Mouse (Mus musculus): ENCODE results near the gene Ogfrl1. TPM values are rescaled to one million over a fixed set of nuclear protein-coding genes. Genes with fewer than 3 reads are reported as not detected.
"Not testable (repeated sequence)": the region's sequence is repeated elsewhere in the genome, so short reads cannot be mapped to it uniquely, and the experiment has no call there.

Ogfrl1 gene
- polyA plus RNA-seq (2015; fragmentation: Nextera tagmentation; extraction: Ambion mirVana): 11.8 and 14.4 TPM in 2 replicates

GRCm38 (mm10) chr1:23397623-23398022, at the start of gene Ogfrl1:
Ogfrl1 (minus strand) TSS chr1:23397772.
- Histone ChIP-seq H3K27ac (no peak within 1 kb of the TSS), H3K9ac (no peak within 1 kb of the TSS), H3K4me2 (no peak within 1 kb of the TSS), H3K4me3 (no peak within 1 kb of the TSS), H3K4me1 (no peaks in the 10 kb centered on the region), H3K36me3 (no peaks in the 10 kb centered on the region), H3K27me3 (no peaks in the 10 kb centered on the region), H3K9me3 (no peaks in the 10 kb centered on the region)
- ATAC-seq (ENCODE audit: borderline replicate concordance, extremely low read depth, low FRiP score, low TSS enrichment): no peak
- 73% methylated on average over 4 of the region's 4 CpGs for WGBS

- H3K4me3 ChIP-seq: no peak overlapping the region
- WGBS: 69% methylated on average over 5 of the region's 5 CpGs
- H3K27ac ChIP-seq: no peak overlapping the region
- H3K27me3 ChIP-seq: no peaks in the 10 kb centered on the region
- no peaks in the 10 kb centered on the region for H3K4me1 ChIP-seq
- no peak for ATAC-seq (ENCODE audit: borderline replicate concordance, extremely low read depth, low FRiP score, low TSS enrichment)
- H3K36me3 ChIP-seq: no peaks in the 10 kb centered on the region
- H3K9me3 ChIP-seq: no peaks in the 10 kb centered on the region
- H3K9ac ChIP-seq: no peak overlapping the region
- no peak overlapping the region for H3K4me2 ChIP-seq
Measured at GRCm38 (mm10) chr1:23445736-23446424, 48.3 kb upstream of the Ogfrl1 start.

GRCm38 (mm10) chr1:23433612-23434011, 36.0 kb upstream of the Ogfrl1 start:
- 66% methylated on average over 3 of the region's 3 CpGs for WGBS
- Histone ChIP-seq H3K27me3 (no peaks in the 10 kb centered on the region), H3K4me1 (no peaks in the 10 kb centered on the region), H3K4me3 (no peak overlapping the region), H3K4me2 (no peak overlapping the region), H3K9me3 (no peaks in the 10 kb centered on the region), H3K36me3 (no peaks in the 10 kb centered on the region), H3K9ac (no peak overlapping the region), H3K27ac (no peak overlapping the region)
- ATAC-seq (ENCODE audit: borderline replicate concordance, extremely low read depth, low FRiP score, low TSS enrichment): no peak

- no peaks in the 10 kb centered on the region for H3K27me3 ChIP-seq
- no peak for ATAC-seq (ENCODE audit: borderline replicate concordance, extremely low read depth, low FRiP score, low TSS enrichment)
- 86% methylated on average over 2 of the region's 2 CpGs for WGBS
- no peak overlapping the region for H3K9ac ChIP-seq
- H3K4me3 ChIP-seq: no peak overlapping the region
- no peaks in the 10 kb centered on the region for H3K4me1 ChIP-seq
- H3K27ac ChIP-seq: no peak overlapping the region
- H3K36me3 ChIP-seq: no peaks in the 10 kb centered on the region
- no peak overlapping the region for H3K4me2 ChIP-seq
- H3K9me3 ChIP-seq: no peaks in the 10 kb centered on the region
Measured at GRCm38 (mm10) chr1:23426447-23426846, 28.9 kb upstream of the Ogfrl1 start.

DNA sequence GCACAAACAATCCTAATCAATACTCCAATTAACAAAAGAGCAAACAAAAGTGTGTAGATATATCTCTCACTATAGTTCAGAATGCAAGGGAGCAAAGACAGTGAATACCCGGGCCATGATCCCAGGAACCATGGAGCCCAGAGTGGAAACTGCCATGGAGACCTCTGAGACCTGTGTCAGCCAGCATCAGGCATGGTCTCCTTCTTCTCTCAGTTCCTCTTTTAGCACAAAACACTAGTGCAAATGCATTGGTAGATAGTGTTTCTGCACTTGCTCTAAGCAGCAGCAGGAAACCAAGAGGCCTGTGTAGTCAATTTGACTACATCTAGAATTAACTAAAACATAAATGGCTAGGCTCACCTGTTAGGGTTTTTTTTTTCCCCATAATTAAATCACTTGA, 21.4 kb upstream of the Ogfrl1 start:
- Histone ChIP-seq H3K9me3 (no peaks in the 10 kb centered on the region), H3K27me3 (no peaks in the 10 kb centered on the region), H3K36me3 (no peaks in the 10 kb centered on the region), H3K27ac (no peak overlapping the region), H3K4me3 (no peak overlapping the region), H3K4me2 (no peak overlapping the region), H3K4me1 (no peaks in the 10 kb centered on the region), H3K9ac (no peak overlapping the region)
- no peak for ATAC-seq (ENCODE audit: borderline replicate concordance, extremely low read depth, low FRiP score, low TSS enrichment)
- WGBS: 93% methylated on average over 1 of the region's 1 CpGs

DNA sequence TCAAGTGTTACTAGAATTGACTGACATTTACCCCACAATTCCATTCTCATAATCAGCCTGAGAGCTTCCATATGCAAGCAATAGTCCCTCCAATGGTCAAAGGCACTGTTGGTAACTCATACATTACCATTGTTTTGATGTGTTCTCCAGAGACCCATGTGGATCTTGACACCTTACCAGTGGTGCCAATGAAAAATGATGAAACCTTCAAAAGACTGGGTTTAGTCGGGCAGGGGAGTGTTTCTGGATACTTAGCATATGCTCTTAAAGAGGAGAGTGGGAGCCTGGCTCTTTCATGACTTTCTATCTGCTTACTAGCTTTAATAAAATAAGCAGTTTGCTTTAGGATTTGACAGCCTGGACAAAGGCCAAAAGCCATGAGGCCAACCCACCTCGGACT, 20.5 kb upstream of the Ogfrl1 start:
- H3K27me3 ChIP-seq: no peaks in the 10 kb centered on the region
- no peaks in the 10 kb centered on the region for H3K4me1 ChIP-seq
- H3K9ac ChIP-seq: no peak overlapping the region
- H3K36me3 ChIP-seq: no peaks in the 10 kb centered on the region
- H3K4me2 ChIP-seq: no peak overlapping the region
- ATAC-seq (ENCODE audit: borderline replicate concordance, extremely low read depth, low FRiP score, low TSS enrichment): peak; percentile 87; the same call in 1 of the 2 replicates
- no peak overlapping the region for H3K27ac ChIP-seq
- no peak overlapping the region for H3K4me3 ChIP-seq
- 33% methylated on average over 2 of the region's 2 CpGs for WGBS
- no peaks in the 10 kb centered on the region for H3K9me3 ChIP-seq

GRCm38 (mm10) chr1:23417562-23417961, 20.0 kb upstream of the Ogfrl1 start:
- WGBS: 60% methylated on average over 3 of the region's 3 CpGs
- no peaks in the 10 kb centered on the region for H3K27me3 ChIP-seq
- H3K9me3 ChIP-seq: no peaks in the 10 kb centered on the region
- no peak overlapping the region for H3K27ac ChIP-seq
- 0 out of 2 replicates have a peak, but pooled peaks have one; percentile 35 for ATAC-seq (ENCODE audit: borderline replicate concordance, extremely low read depth, low FRiP score, low TSS enrichment)
- H3K36me3 ChIP-seq: no peaks in the 10 kb centered on the region
- H3K4me1 ChIP-seq: no peaks in the 10 kb centered on the region
- H3K9ac ChIP-seq: no peak overlapping the region
- no peak overlapping the region for H3K4me3 ChIP-seq
- H3K4me2 ChIP-seq: no peak overlapping the region

- ATAC-seq (ENCODE audit: borderline replicate concordance, extremely low read depth, low FRiP score, low TSS enrichment): no peak
- 87% methylated on average over 5 of the region's 5 CpGs for WGBS
Measured at GRCm38 (mm10) chr1:23411533-23411932, 14.0 kb upstream of the Ogfrl1 start.

DNA sequence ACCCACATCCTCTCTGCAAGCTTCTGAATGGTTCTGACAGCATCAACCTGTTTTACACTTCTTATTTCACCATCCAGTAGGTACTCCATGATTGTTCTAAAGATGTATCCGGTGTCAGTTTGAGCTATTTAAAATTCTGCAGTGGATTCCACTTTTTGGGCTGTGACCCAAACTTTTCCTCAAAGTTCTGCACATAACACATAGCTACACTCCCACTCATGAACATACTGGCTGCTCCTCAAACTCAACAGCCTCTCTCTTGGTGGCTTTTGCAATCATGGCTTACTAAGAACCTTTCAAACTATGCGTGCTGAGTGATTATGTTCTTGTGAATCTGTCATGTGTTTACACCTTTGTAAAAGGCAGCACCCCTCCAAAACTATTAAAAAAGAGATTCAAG, 12.4 kb upstream of the Ogfrl1 start:
- H3K4me1 ChIP-seq: no peaks in the 10 kb centered on the region
- no peaks in the 10 kb centered on the region for H3K36me3 ChIP-seq
- no peak for ATAC-seq (ENCODE audit: borderline replicate concordance, extremely low read depth, low FRiP score, low TSS enrichment)
- H3K27me3 ChIP-seq: no peaks in the 10 kb centered on the region
- H3K9me3 ChIP-seq: no peaks in the 10 kb centered on the region
- H3K4me3 ChIP-seq: no peak overlapping the region
- 81% methylated on average over 2 of the region's 2 CpGs for whole genome bisulfite sequencing
- no peak overlapping the region for H3K4me2 ChIP-seq
- no peak overlapping the region for H3K27ac ChIP-seq
- H3K9ac ChIP-seq: no peak overlapping the region

More at GRCm38 (mm10) chr1:23411533-23411932, 14.0 kb upstream of the Ogfrl1 start:
- Histone ChIP-seq H3K4me2 (no peak overlapping the region), H3K4me1 (no peaks in the 10 kb centered on the region), H3K36me3 (no peaks in the 10 kb centered on the region), H3K27me3 (no peaks in the 10 kb centered on the region), H3K27ac (no peak overlapping the region), H3K9me3 (no peaks in the 10 kb centered on the region), H3K4me3 (no peak overlapping the region), H3K9ac (no peak overlapping the region)

- no peaks in the 10 kb centered on the region for H3K36me3 ChIP-seq
- H3K4me1 ChIP-seq: no peaks in the 10 kb centered on the region
- H3K27ac ChIP-seq: no peak overlapping the region
- H3K9me3 ChIP-seq: no peaks in the 10 kb centered on the region
- H3K27me3 ChIP-seq: no peaks in the 10 kb centered on the region
- WGBS: 82% methylated on average over 3 of the region's 3 CpGs
- ATAC-seq (ENCODE audit: borderline replicate concordance, extremely low read depth, low FRiP score, low TSS enrichment): no peak
- H3K9ac ChIP-seq: no peak overlapping the region
- H3K4me3 ChIP-seq: no peak overlapping the region
- no peak overlapping the region for H3K4me2 ChIP-seq
Measured at GRCm38 (mm10) chr1:23402401-23402800, 4.8 kb upstream of the Ogfrl1 start.

DNA sequence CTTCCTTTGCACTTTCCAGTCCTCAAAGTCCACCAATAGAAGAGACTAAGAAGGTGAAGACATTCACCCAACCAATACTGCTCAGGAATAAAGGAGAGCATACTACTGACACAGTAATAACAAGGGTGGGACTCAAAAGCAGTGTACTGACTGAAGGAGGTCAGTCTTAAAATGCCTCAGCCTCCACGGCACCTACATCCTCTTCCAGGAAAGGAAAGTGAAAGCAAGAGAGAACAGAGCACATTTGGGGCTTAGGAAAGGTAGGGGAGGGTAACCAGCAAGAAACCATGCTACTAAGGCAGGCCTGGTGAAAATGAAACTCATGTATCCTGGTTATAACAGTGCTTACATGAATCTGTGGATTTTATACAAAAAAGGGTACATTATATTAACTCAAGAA, 2.0 kb upstream of the Ogfrl1 start:
- WGBS: 63% methylated on average over 1 of the region's 1 CpGs
- Histone ChIP-seq H3K9ac (no peak overlapping the region), H3K27me3 (no peaks in the 10 kb centered on the region), H3K9me3 (no peaks in the 10 kb centered on the region), H3K27ac (no peak overlapping the region), H3K4me1 (no peaks in the 10 kb centered on the region), H3K4me2 (no peak overlapping the region), H3K4me3 (no peak overlapping the region), H3K36me3 (no peaks in the 10 kb centered on the region)
- ATAC-seq (ENCODE audit: borderline replicate concordance, extremely low read depth, low FRiP score, low TSS enrichment): no peak

DNA sequence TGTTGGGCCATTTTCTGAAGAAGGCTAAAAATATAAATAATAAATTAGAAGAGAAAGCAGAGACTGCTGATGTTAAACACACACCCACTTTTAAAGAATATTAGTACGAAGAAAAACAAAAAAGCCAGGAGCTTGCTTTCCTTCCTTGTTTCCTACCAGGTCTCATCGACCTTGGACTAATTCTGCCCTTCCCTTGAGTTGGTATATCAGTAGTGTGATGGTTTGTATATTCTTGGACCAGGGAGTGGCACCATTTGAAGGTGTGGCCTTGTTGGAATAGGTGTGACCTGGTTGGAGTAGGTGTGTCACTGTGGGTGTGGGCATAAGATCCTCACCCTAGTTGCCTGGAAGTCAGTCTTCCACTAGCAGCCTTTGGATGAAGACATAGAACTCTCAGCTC, 3.2 kb downstream of the Ogfrl1 start:
- not testable (repeated sequence) for ATAC-seq (ENCODE audit: borderline replicate concordance, extremely low read depth, low FRiP score, low TSS enrichment); H3K27ac ChIP-seq; H3K4me3 ChIP-seq; H3K36me3 ChIP-seq; H3K9me3 ChIP-seq; H3K4me1 ChIP-seq; H3K9ac ChIP-seq; H3K27me3 ChIP-seq; H3K4me2 ChIP-seq
- 67% methylated on average over 2 of the region's 2 CpGs for WGBS

- 78% methylated on average over 7 of the region's 7 CpGs for WGBS
- no peaks in the 10 kb centered on the region for H3K36me3 ChIP-seq
- no peak for ATAC-seq (ENCODE audit: borderline replicate concordance, extremely low read depth, low FRiP score, low TSS enrichment)
Measured at GRCm38 (mm10) chr1:23391744-23392143, 5.8 kb downstream of the Ogfrl1 start.

More at GRCm38 (mm10) chr1:23391744-23392143, 5.8 kb downstream of the Ogfrl1 start:
- Histone ChIP-seq H3K27ac (no peak overlapping the region), H3K27me3 (no peaks in the 10 kb centered on the region), H3K9ac (no peak overlapping the region), H3K9me3 (no peaks in the 10 kb centered on the region), H3K4me2 (no peak overlapping the region), H3K4me1 (no peaks in the 10 kb centered on the region), H3K4me3 (no peak overlapping the region)
